Mouse (Mus musculus) hindbrain, embryonic 14.5 days (tissue): ENCODE results near the gene Ccdc8. TPM values are rescaled to one million over a fixed set of nuclear protein-coding genes. Genes with fewer than 3 reads are reported as not detected.

ENCODE experiments used
- ATAC-seq: fragments of 200-750 bp; cut with Nextera tagmentation; 2 replicates; pipeline ENCODE4 v1.8.0; 2017; ENCODE audit warnings: moderate number of reproducible peaks, mild to moderate bottlenecking, moderate TSS enrichment, moderate library complexity; ENCODE audit not compliant: low FRiP score
- DNase-seq: peaks from one replicate; pipeline ENCODE4 v3.0.0-alpha.2; 2015; ENCODE audit warnings: low spot score
- H3K27ac ChIP-seq: fragments of 300-500 bp; sonication (generic); 2 replicates; pipeline ENCODE4 v1.5.1; 2014; ENCODE audit warnings: mild to moderate bottlenecking, moderate library complexity
- H3K27me3 ChIP-seq: fragments of 300-500 bp; sonication (generic); 2 replicates; pipeline ENCODE4 v1.6.1; 2014; ENCODE audit warnings: mild to moderate bottlenecking, low read length, mixed read lengths; ENCODE audit not compliant: control insufficient read depth, insufficient read depth
- H3K36me3 ChIP-seq: fragments of 300-500 bp; sonication (generic); replicated peaks from 2 replicates; pipeline ENCODE4 v1.6.1; 2014; ENCODE audit not compliant: control insufficient read depth, insufficient read depth
- H3K4me1 ChIP-seq: fragments of 300-500 bp; sonication (generic); replicated peaks from 2 replicates; pipeline ENCODE4 v1.6.1; 2014; ENCODE audit warnings: antibody characterized with exemption, low read length, mixed read lengths; ENCODE audit not compliant: control insufficient read depth, insufficient read depth
- H3K4me2 ChIP-seq: fragments of 300-500 bp; sonication (generic); replicated peaks from 2 replicates; pipeline ENCODE4 v1.6.1; 2014; ENCODE audit warnings: mild to moderate bottlenecking, moderate library complexity
- H3K4me3 ChIP-seq: fragments of 300-500 bp; sonication (generic); replicated peaks from 2 replicates; pipeline ENCODE4 v1.5.1; 2014; ENCODE audit warnings: mild to moderate bottlenecking, low read length
- H3K9ac ChIP-seq: fragments of 300-500 bp; sonication (generic); 2 replicates; pipeline ENCODE4 v1.6.1; 2014
- H3K9me3 ChIP-seq: fragments of 300-500 bp; sonication (generic); 2 replicates; pipeline ENCODE4 v1.6.1; 2016; ENCODE audit warnings: low read length; ENCODE audit not compliant: control insufficient read depth
- WGBS: fragments of 180-500 bp; shearing (Covaris S2); extraction: QIAGEN DNeasy Blood & Tissue Kit; methylation state at CpG from one replicate; pipeline ENCODE4 v1.1.7; 2014; 5-methylcytosine and 5-hydroxymethylcytosine counted together
- polyA plus RNA-seq: library from polyadenylated mRNA; unstranded; fragments of >200 nt; fragmentation: Nextera tagmentation; extraction: Ambion mirVana; gene quantifications from 2 replicates; pipeline ENCODE4 v1.2.1, GENCODE M21; 2014

Ccdc8 gene
- polyA plus RNA-seq, 1 experiment from 2014 or later: 5.4 TPM

GRCm38 (mm10) chr7:17026710-17027587, 34.4 kb downstream of the Ccdc8 start:
- ATAC-seq (no peak; the same call in 1 of the 2 replicates), DNase-seq (no peak)
- peaks cover 16% of the 10 kb centered on the region for H3K4me1 ChIP-seq
- H3K4me2 ChIP-seq: peak overlapping the region; percentile 71
- WGBS: 10% methylated on average over 24 of the region's 24 CpGs
- peak overlapping the region; percentile 78 for H3K4me3 ChIP-seq
- no peaks in the 10 kb centered on the region for H3K27me3 ChIP-seq
- peak overlapping the region; percentile 85 for H3K9ac ChIP-seq
- H3K36me3 ChIP-seq: peaks cover 17% of the 10 kb centered on the region
- H3K27ac ChIP-seq: peak overlapping the region; percentile 62
- H3K9me3 ChIP-seq: no peaks in the 10 kb centered on the region

GRCm38 (mm10) chr7:17027588-17028343, 35.3 kb downstream of the Ccdc8 start, which contains the start of gene Ppp5c:
TSS of gene Ppp5c (minus strand) at chr7:17027924.
- no peaks in the 10 kb centered on the region for H3K27me3 ChIP-seq
- H3K9ac ChIP-seq: peak within 1 kb of the TSS; percentile 85
- peak within 1 kb of the TSS; percentile 78 for H3K4me3 ChIP-seq
- DNase-seq (peak; percentile 84), ATAC-seq (peak; percentile 83)
- H3K4me1 ChIP-seq: peaks cover 16% of the 10 kb centered on the region
- no peaks in the 10 kb centered on the region for H3K9me3 ChIP-seq
- H3K36me3 ChIP-seq: peaks cover 9% of the 10 kb centered on the region; the same call in 1 of the 2 replicates
- peak within 1 kb of the TSS; percentile 71 for H3K4me2 ChIP-seq
- under 1% methylated on average over 56 of the region's 58 CpGs for WGBS
- H3K27ac ChIP-seq: peak within 1 kb of the TSS; percentile 62

GRCm38 (mm10) chr7:17028923-17029322, 36.4 kb downstream of the Ccdc8 start:
- WGBS: 73% methylated on average over 7 of the region's 7 CpGs
- ATAC-seq: no peak

GRCm38 (mm10) chr7:17030239-17030638, 37.7 kb downstream of the Ccdc8 start:
- Histone ChIP-seq H3K4me3 (no peak overlapping the region), H3K4me2 (no peak overlapping the region), H3K27me3 (no peaks in the 10 kb centered on the region), H3K36me3 (no peaks in the 10 kb centered on the region), H3K4me1 (peaks cover 16% of the 10 kb centered on the region), H3K9me3 (no peaks in the 10 kb centered on the region), H3K9ac (no peak overlapping the region), H3K27ac (no peak overlapping the region)
- 83% methylated on average over 7 of the region's 7 CpGs for WGBS
- no peak for ATAC-seq
- DNase-seq: no peak

More at GRCm38 (mm10) chr7:17028923-17029322, 36.4 kb downstream of the Ccdc8 start:
- Histone ChIP-seq H3K27ac (no peak overlapping the region), H3K27me3 (no peaks in the 10 kb centered on the region), H3K9ac (no peak overlapping the region), H3K9me3 (no peaks in the 10 kb centered on the region), H3K4me1 (peaks cover 16% of the 10 kb centered on the region), H3K4me2 (no peak overlapping the region), H3K36me3 (0 out of 2 replicates have a peak, but pooled peaks cover 3% of the 10 kb centered on the region), H3K4me3 (no peak overlapping the region)
- DNase-seq: no peak

- 36% methylated on average over 9 of the region's 9 CpGs for WGBS
- Histone ChIP-seq H3K4me3 (no peak overlapping the region), H3K4me1 (no peaks in the 10 kb centered on the region), H3K9me3 (no peaks in the 10 kb centered on the region), H3K9ac (no peak overlapping the region), H3K36me3 (no peaks in the 10 kb centered on the region), H3K4me2 (no peak overlapping the region), H3K27me3 (no peaks in the 10 kb centered on the region), H3K27ac (no peak overlapping the region)
- ATAC-seq (peak; percentile 68; the same call in 1 of the 2 replicates), DNase-seq (peak; percentile 26)
Measured at GRCm38 (mm10) chr7:17038018-17038695, 45.6 kb downstream of the Ccdc8 start.

- no peak overlapping the region for H3K27ac ChIP-seq
- no peaks in the 10 kb centered on the region for H3K27me3 ChIP-seq
- 92% methylated on average over 7 of the region's 7 CpGs for WGBS
- H3K4me2 ChIP-seq: no peak overlapping the region
- no peak overlapping the region for H3K4me3 ChIP-seq
- H3K9ac ChIP-seq: no peak overlapping the region
- no peak for DNase-seq
- no peaks in the 10 kb centered on the region for H3K4me1 ChIP-seq
- no peak for ATAC-seq
- H3K9me3 ChIP-seq: no peaks in the 10 kb centered on the region
- H3K36me3 ChIP-seq: no peaks in the 10 kb centered on the region
Measured at GRCm38 (mm10) chr7:17039373-17039772, 46.9 kb downstream of the Ccdc8 start.

- no peak for DNase-seq
- WGBS: 44% methylated on average over 1 of the region's 1 CpGs
Measured at GRCm38 (mm10) chr7:17045743-17046142, 53.2 kb downstream of the Ccdc8 start.

More at GRCm38 (mm10) chr7:17045743-17046142, 53.2 kb downstream of the Ccdc8 start:
- H3K4me2 ChIP-seq: no peak overlapping the region
- H3K36me3 ChIP-seq: no peaks in the 10 kb centered on the region
- no peaks in the 10 kb centered on the region for H3K9me3 ChIP-seq
- ATAC-seq: no peak
- H3K27me3 ChIP-seq: no peaks in the 10 kb centered on the region
- no peak overlapping the region for H3K27ac ChIP-seq
- no peaks in the 10 kb centered on the region for H3K4me1 ChIP-seq
- no peak overlapping the region for H3K4me3 ChIP-seq
- no peak overlapping the region for H3K9ac ChIP-seq
